Mouse (Mus musculus) embryonic fibroblast, embryonic 13.5 days (primary cell): ENCODE measurements around the gene Apbb1ip. TPM values are rescaled to one million over a fixed set of nuclear protein-coding genes. Genes with fewer than 3 reads are reported as not detected.

ENCODE experiments used
- H3K27ac ChIP-seq: 2 replicates; pipeline ENCODE4 v1.5.1; 2012; ENCODE audit warnings: low read length, control low read depth, inconsistent platforms; ENCODE audit not compliant: insufficient read depth
- H3K4me1 ChIP-seq: 2 replicates; pipeline ENCODE4 v1.6.1; 2011; ENCODE audit warnings: low read length; ENCODE audit not compliant: control insufficient read depth, insufficient read depth
- H3K4me3 ChIP-seq: 2 replicates; pipeline ENCODE4 v1.5.1; 2011; ENCODE audit warnings: mild to moderate bottlenecking, control low read depth, low read length; ENCODE audit not compliant: insufficient read depth
- CTCF ChIP-seq: IDR thresholded peaks from 2 replicates; pipeline ENCODE4 v1.5.1; 2011; ENCODE audit warnings: mild to moderate bottlenecking, control low read depth, low read length, moderate library complexity, borderline replicate concordance; ENCODE audit not compliant: insufficient read depth
- POLR2A ChIP-seq: IDR thresholded peaks from 2 replicates; pipeline ENCODE4 v1.6.1; 2011; ENCODE audit warnings: low read depth, mild to moderate bottlenecking, control low read depth, low read length, moderate library complexity
- polyA plus RNA-seq: library from polyadenylated mRNA; stranded (reverse); fragments of >200 nt; gene quantifications from 2 replicates; pipeline ENCODE4 v1.2.4, GENCODE M21; 2011; ENCODE audit warnings: low read depth; ENCODE audit not compliant: missing spikeins, insufficient read length

Apbb1ip gene
- polyA plus RNA-seq, 1 experiment, result 34.8 TPM

GRCm38 (mm10) chr2:22774181-22774751, 372 bp downstream of the Apbb1ip start:
- Histone ChIP-seq H3K4me1 (peaks cover 3% of the 10 kb centered on the region; the same call in 1 of the 2 replicates), H3K27ac (peak overlapping the region; percentile 97), H3K4me3 (peak overlapping the region; percentile 50)
- no peak; the same call in none of the 2 replicates for TF ChIP-seq POLR2A
- no peak for TF ChIP-seq CTCF

- TF ChIP-seq POLR2A (no peak), CTCF (no peak)
- peak overlapping the region; percentile 50 for H3K4me3 ChIP-seq
- H3K4me1 ChIP-seq, result 0 out of 2 replicates have a peak, but pooled peaks cover 3% of the 10 kb centered on the region
- H3K27ac ChIP-seq, result peak overlapping the region; percentile 97
Measured at GRCm38 (mm10) chr2:22775213-22775612, 1.3 kb downstream of the Apbb1ip start.

- TF ChIP-seq CTCF (no peak), POLR2A (no peak)
- 0 out of 2 replicates have a peak, but pooled peaks cover under 1% of the 10 kb centered on the region for H3K4me1 ChIP-seq
- H3K4me3 ChIP-seq, result no peak overlapping the region; the same call in 1 of the 2 replicates
- H3K27ac ChIP-seq, result no peak overlapping the region; the same call in 1 of the 2 replicates
Measured at GRCm38 (mm10) chr2:22775681-22776080, 1.8 kb downstream of the Apbb1ip start.

GRCm38 (mm10) chr2:22776568-22777230, 2.8 kb downstream of the Apbb1ip start:
- TF ChIP-seq POLR2A (no peak), CTCF (no peak)
- no peak overlapping the region for H3K4me3 ChIP-seq

GRCm38 (mm10) chr2:22777757-22778156, 3.9 kb downstream of the Apbb1ip start:
- H3K4me3 ChIP-seq, result no peak overlapping the region
- no peak overlapping the region for H3K27ac ChIP-seq
- no peaks in the 10 kb centered on the region for H3K4me1 ChIP-seq
- no peak for TF ChIP-seq CTCF
- no peak for TF ChIP-seq POLR2A

More at GRCm38 (mm10) chr2:22776568-22777230, 2.8 kb downstream of the Apbb1ip start:
- H3K4me1 ChIP-seq, result no peaks in the 10 kb centered on the region
- H3K27ac ChIP-seq, result no peak overlapping the region

GRCm38 (mm10) chr2:22780884-22781283, 7.0 kb downstream of the Apbb1ip start:
- H3K4me3 ChIP-seq, result no peak overlapping the region
- H3K4me1 ChIP-seq, result no peaks in the 10 kb centered on the region
- H3K27ac ChIP-seq, result no peak overlapping the region
- TF ChIP-seq POLR2A (no peak), CTCF (no peak)

- TF ChIP-seq CTCF, result no peak
- TF ChIP-seq POLR2A, result no peak
- Histone ChIP-seq H3K4me3 (no peak overlapping the region), H3K27ac (no peak overlapping the region), H3K4me1 (no peaks in the 10 kb centered on the region)
Measured at GRCm38 (mm10) chr2:22781387-22782009, 7.6 kb downstream of the Apbb1ip start.

- TF ChIP-seq CTCF (no peak), POLR2A (no peak)
- Histone ChIP-seq H3K27ac (no peak overlapping the region), H3K4me1 (no peaks in the 10 kb centered on the region), H3K4me3 (no peak overlapping the region)
Measured at GRCm38 (mm10) chr2:22782057-22782456, 8.2 kb downstream of the Apbb1ip start.

GRCm38 (mm10) chr2:22783137-22783638, 9.3 kb downstream of the Apbb1ip start:
- no peak for TF ChIP-seq POLR2A
- TF ChIP-seq CTCF, result no peak
- H3K4me1 ChIP-seq, result no peaks in the 10 kb centered on the region

GRCm38 (mm10) chr2:22784186-22784585, 10.3 kb downstream of the Apbb1ip start:
- no peaks in the 10 kb centered on the region for H3K4me1 ChIP-seq

More at GRCm38 (mm10) chr2:22783137-22783638, 9.3 kb downstream of the Apbb1ip start:
- Histone ChIP-seq H3K27ac (no peak overlapping the region), H3K4me3 (no peak overlapping the region)

More at GRCm38 (mm10) chr2:22784186-22784585, 10.3 kb downstream of the Apbb1ip start:
- TF ChIP-seq POLR2A, result no peak
- TF ChIP-seq CTCF, result no peak
- H3K4me3 ChIP-seq, result no peak overlapping the region
- no peak overlapping the region for H3K27ac ChIP-seq
